Mouse (Mus musculus) heart, postnatal 0 days (tissue): Measurements from ENCODE around the gene Map4k2. TPM values are rescaled to one million over a fixed set of nuclear protein-coding genes. Genes with fewer than 3 reads are reported as not detected.

ENCODE experiments used
- ATAC-seq: fragments of 200-750 bp; cut with Nextera tagmentation; 2 replicates; pipeline ENCODE4 v1.8.0; 2017; ENCODE audit warnings: low read depth, moderate number of reproducible peaks, moderate library complexity; ENCODE audit not compliant: insufficient read depth
- DNase-seq: peaks from one replicate; pipeline ENCODE4 v3.0.0-alpha.2; 2016; ENCODE audit warnings: low spot score
- H3K27ac ChIP-seq: fragments of 300-500 bp; sonication (generic); 2 replicates; pipeline ENCODE4 v1.5.1; 2014; ENCODE audit warnings: low read depth, mild to moderate bottlenecking
- H3K27me3 ChIP-seq: fragments of 300-500 bp; sonication (generic); 2 replicates; pipeline ENCODE4 v1.6.1; 2014; ENCODE audit warnings: low read length, mixed read lengths; ENCODE audit not compliant: control insufficient read depth, insufficient read depth
- H3K36me3 ChIP-seq: fragments of 300-500 bp; sonication (generic); replicated peaks from 2 replicates; pipeline ENCODE4 v1.6.1; 2014; ENCODE audit warnings: low read length, mixed read lengths; ENCODE audit not compliant: control insufficient read depth, insufficient read depth
- H3K4me1 ChIP-seq: fragments of 300-500 bp; sonication (generic); 2 replicates; pipeline ENCODE4 v1.6.1; 2014; ENCODE audit warnings: antibody characterized with exemption; ENCODE audit not compliant: control insufficient read depth, insufficient read depth
- H3K4me2 ChIP-seq: fragments of 300-500 bp; sonication (generic); 2 replicates; pipeline ENCODE4 v1.6.1; 2014; ENCODE audit warnings: low read depth, mild to moderate bottlenecking, low read length, moderate library complexity
- H3K4me3 ChIP-seq: fragments of 300-500 bp; sonication (generic); 2 replicates; pipeline ENCODE4 v1.5.1; 2014; ENCODE audit warnings: low read depth, low read length
- H3K9ac ChIP-seq: fragments of 300-500 bp; sonication (generic); replicated peaks from 2 replicates; pipeline ENCODE4 v1.6.1; 2014; ENCODE audit warnings: low read depth, low read length, mixed read lengths
- H3K9me3 ChIP-seq: fragments of 300-500 bp; sonication (generic); replicated peaks from 2 replicates; pipeline ENCODE4 v1.6.1; 2016; ENCODE audit warnings: low read length; ENCODE audit not compliant: control insufficient read depth
- CTCF ChIP-seq: IDR thresholded peaks from 2 replicates; pipeline ENCODE4 v1.5.1; 2016; ENCODE audit warnings: antibody characterized with exemption, control low read depth, low read depth
- EP300 ChIP-seq: IDR thresholded peaks from 2 replicates; pipeline ENCODE4 v1.6.1; 2016; ENCODE audit warnings: antibody characterized with exemption, low read depth
- WGBS: fragments of 180-500 bp; shearing (Covaris S2); extraction: QIAGEN DNeasy Blood & Tissue Kit; methylation state at CpG from one replicate; pipeline ENCODE4 v1.1.7; 2014; 5-methylcytosine and 5-hydroxymethylcytosine counted together
- polyA plus RNA-seq: library from polyadenylated mRNA; unstranded; fragments of >200 nt; fragmentation: Nextera tagmentation; extraction: Ambion mirVana; gene quantifications from 2 replicates; pipeline ENCODE4 v1.2.1, GENCODE M21; 2015
- total RNA-seq: library from RNA; depleted of rRNA; stranded (reverse); fragments of >200 nt; gene quantifications from 2 replicates; pipeline ENCODE4 v1.2.3, GENCODE M21; 2014; ENCODE audit warnings: low replicate concordance

Gene Map4k2
- total and polyA plus RNA-seq, 2 experiments from 2014 or later, result 10.1 to 48.4 TPM

GRCm38 (mm10) chr19:6370175-6370574 is 29.2 kb downstream of the Map4k2 start:
- no peak for ATAC-seq
- TF ChIP-seq CTCF, result no peak
- H3K27me3 ChIP-seq, result no peaks in the 10 kb centered on the region
- H3K4me3 ChIP-seq, result no peak overlapping the region
- no peak for DNase-seq
- H3K9me3 ChIP-seq, result no peaks in the 10 kb centered on the region
- no peak overlapping the region for H3K4me2 ChIP-seq
- peaks cover 6% of the 10 kb centered on the region; the same call in 1 of the 2 replicates for H3K4me1 ChIP-seq
- H3K9ac ChIP-seq, result no peak overlapping the region
- 88% methylated on average over 2 of the region's 2 CpGs for WGBS
- no peak overlapping the region for H3K27ac ChIP-seq
- peaks cover 94% of the 10 kb centered on the region for H3K36me3 ChIP-seq

GRCm38 (mm10) chr19:6372433-6372832 is 31.5 kb downstream of the Map4k2 start:
- no peaks in the 10 kb centered on the region for H3K9me3 ChIP-seq
- ATAC-seq (no peak), DNase-seq (no peak)
- H3K36me3 ChIP-seq, result peaks cover 96% of the 10 kb centered on the region
- no peak overlapping the region for H3K27ac ChIP-seq
- H3K9ac ChIP-seq, result no peak overlapping the region
- 0 out of 2 replicates have a peak, but pooled peaks cover 7% of the 10 kb centered on the region for H3K4me1 ChIP-seq
- H3K27me3 ChIP-seq, result no peaks in the 10 kb centered on the region
- no peak overlapping the region for H3K4me3 ChIP-seq
- H3K4me2 ChIP-seq, result no peak overlapping the region
- WGBS, result 88% methylated on average over 3 of the region's 3 CpGs
- TF ChIP-seq EP300 (no peak), CTCF (no peak)

- H3K9me3 ChIP-seq, result no peaks in the 10 kb centered on the region
- H3K36me3 ChIP-seq, result peaks cover 89% of the 10 kb centered on the region
- no peak overlapping the region for H3K4me2 ChIP-seq
- H3K9ac ChIP-seq, result no peak overlapping the region
- H3K27ac ChIP-seq, result peak overlapping the region; percentile 59; the same call in 1 of the 2 replicates
- H3K4me1 ChIP-seq, result peaks cover 17% of the 10 kb centered on the region; the same call in 1 of the 2 replicates
- H3K27me3 ChIP-seq, result no peaks in the 10 kb centered on the region
- WGBS, result 42% methylated on average over 12 of the region's 12 CpGs
- H3K4me3 ChIP-seq, result no peak overlapping the region
- DNase-seq, result peak; percentile 71
- TF ChIP-seq EP300 (no peak), CTCF (peak; percentile 78)
- peak; percentile 57 for ATAC-seq
Observed at GRCm38 (mm10) chr19:6373539-6374400, 32.8 kb downstream of the Map4k2 start.

- ATAC-seq (no peak), DNase-seq (no peak)
- TF ChIP-seq CTCF (no peak), EP300 (no peak)
- Histone ChIP-seq H3K9ac (no peak overlapping the region), H3K9me3 (no peaks in the 10 kb centered on the region), H3K27me3 (no peaks in the 10 kb centered on the region), H3K27ac (no peak overlapping the region), H3K36me3 (peaks cover 83% of the 10 kb centered on the region), H3K4me2 (no peak overlapping the region), H3K4me3 (no peak overlapping the region), H3K4me1 (peaks cover 17% of the 10 kb centered on the region; the same call in 1 of the 2 replicates)
- 98% methylated on average over 10 of the region's 10 CpGs for WGBS
Observed at GRCm38 (mm10) chr19:6374571-6374970, 33.6 kb downstream of the Map4k2 start.

GRCm38 (mm10) chr19:6375423-6376254 is 34.7 kb downstream of the Map4k2 start:
- 93% methylated on average over 35 of the region's 42 CpGs for WGBS
- Histone ChIP-seq H3K4me3 (no peak overlapping the region), H3K9me3 (no peaks in the 10 kb centered on the region), H3K27me3 (no peaks in the 10 kb centered on the region), H3K36me3 (peaks cover 73% of the 10 kb centered on the region), H3K9ac (no peak overlapping the region), H3K27ac (no peak overlapping the region), H3K4me2 (no peak overlapping the region), H3K4me1 (peaks cover 17% of the 10 kb centered on the region; the same call in 1 of the 2 replicates)
- no peak for TF ChIP-seq EP300
- TF ChIP-seq CTCF, result no peak
- ATAC-seq (no peak), DNase-seq (no peak)
